ENCODE assay signal across 30 mouse cellular contexts in the genomic region with DNA sequence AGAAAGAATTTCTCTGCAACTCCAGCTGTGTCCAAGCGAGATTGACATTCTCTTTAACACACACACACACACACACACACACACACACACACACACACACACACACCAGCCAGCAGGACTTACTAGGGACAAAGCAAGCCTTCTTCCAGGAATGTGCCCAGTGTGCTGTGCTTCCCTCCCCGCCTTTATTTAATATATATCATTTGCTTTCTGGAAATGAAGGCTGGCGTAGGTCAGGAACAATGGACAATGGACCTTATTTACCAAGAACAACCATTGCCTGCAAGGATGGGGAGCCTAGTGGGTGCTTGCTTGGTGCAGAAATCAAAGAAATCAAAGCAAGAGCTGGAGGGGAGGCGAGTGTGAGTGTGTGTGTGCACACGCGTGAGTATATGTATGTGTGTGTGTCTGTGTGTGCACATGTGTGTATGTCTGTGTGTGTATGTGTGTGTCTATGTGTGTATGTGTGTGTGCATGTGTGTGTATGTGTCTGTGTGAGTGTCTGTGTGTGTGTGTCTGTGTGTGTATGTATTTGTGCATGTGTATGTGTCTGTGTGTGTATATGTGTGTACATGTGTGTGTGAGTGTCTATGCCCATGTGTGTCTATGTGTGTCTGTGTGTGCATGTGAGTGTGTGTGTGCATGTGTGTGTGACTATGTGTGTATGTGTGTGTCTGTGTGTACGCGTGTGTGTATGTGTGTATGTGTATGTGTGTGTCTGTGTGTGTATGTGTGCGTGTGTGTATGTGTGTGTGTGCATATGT. TPM values are rescaled to one million over a fixed set of nuclear protein-coding genes. Genes with fewer than 3 reads are reported as not detected.
"Had no signal": no experiment of that assay in that cellular context is flagged by ENCODE, and none has a peak within 500 bp of the region (broad histone marks: within the 10 kb centered on the region; RNA-seq: fewer than 3 reads in every experiment).

No protein-coding gene starts in this region.

- H3K9ac ChIP-seq: intestine, embryonic 15.5 days; liver, embryonic 13.5 days; neural tube, embryonic 12.5 days; neural tube, embryonic 15.5 days; stomach, embryonic 15.5 days had no signal

- DNase-seq: kidney, adult 18-20 months; kidney, adult 9 months; kidney, postnatal 14 days; kidney, postnatal 4 days; left cerebral cortex, postnatal 4 days; liver, embryonic 13.5 days; lung, adult 2 months; lung, postnatal 14 days; lung, postnatal 4 days; midbrain, embryonic 14.5 days; right cerebral cortex, postnatal 4 days; thymus, adult 18-20 months; thymus, postnatal 14 days; thymus, postnatal 4 days had no signal

- H3K4me3 ChIP-seq: intestine, embryonic 15.5 days; liver, embryonic 13.5 days; neural tube, embryonic 12.5 days; neural tube, embryonic 15.5 days; stomach, embryonic 15.5 days had no signal

- H3K4me1 ChIP-seq: intestine, embryonic 15.5 days; liver, embryonic 13.5 days; neural tube, embryonic 12.5 days; neural tube, embryonic 15.5 days; stomach, embryonic 15.5 days had no signal

- H3K36me3 ChIP-seq: intestine, embryonic 15.5 days; liver, embryonic 13.5 days; neural tube, embryonic 12.5 days; neural tube, embryonic 15.5 days; stomach, embryonic 15.5 days had no signal

- H3K9me3 ChIP-seq: intestine, embryonic 15.5 days; liver, embryonic 13.5 days; neural tube, embryonic 12.5 days; neural tube, embryonic 15.5 days; stomach, embryonic 15.5 days had no signal

- H3K27me3 ChIP-seq: intestine, embryonic 15.5 days; neural tube, embryonic 12.5 days; neural tube, embryonic 15.5 days had no signal

- H3K4me2 ChIP-seq: intestine, embryonic 15.5 days; liver, embryonic 13.5 days; midbrain, embryonic 11.5 days; neural tube, embryonic 12.5 days; neural tube, embryonic 15.5 days; stomach, embryonic 15.5 days had no signal

- H3K27ac ChIP-seq: intestine, embryonic 15.5 days; liver, embryonic 13.5 days; neural tube, embryonic 12.5 days; neural tube, embryonic 15.5 days; stomach, embryonic 15.5 days had no signal

- ATAC-seq: intestine, embryonic 15.5 days had no signal

RNA-seq across cellular contexts. Expression of a gene that starts 19.1 kb away (rescaled TPM):
- total RNA-seq: layer of hippocampus, adult 18-20 months; layer of hippocampus, postnatal 14 days; left cerebral cortex, adult 8-10 months; left cerebral cortex, postnatal 14 days; left cerebral cortex, postnatal 4 days; liver, adult 2 months; megakaryocyte progenitor cell, adult 5-6 weeks had no signal
- polyA plus RNA-seq: intestine, embryonic 15.5 days; kidney, embryonic 16.5 days; limb, embryonic 14.5 days; liver, adult 2 months; liver, embryonic 13.5 days; liver, embryonic 16.5 days; lung, adult 2 months; lung, embryonic 16.5 days; midbrain, embryonic 11.5 days; midbrain, embryonic 14.5 days; neural tube, embryonic 12.5 days; neural tube, embryonic 15.5 days; stomach, embryonic 15.5 days; testis, adult 2 months had no signal
